Mouse (Mus musculus) cerebellum, adult 11-12 months (tissue): ENCODE measurements around the gene Olfr476.
"Not testable (repeated sequence)": the region's sequence is repeated elsewhere in the genome, so short reads cannot be mapped to it uniquely, and the experiment has no call there.

Experiments
- DNase-seq: peaks from one replicate; pipeline ENCODE4 v3.0.0; 2022

The Olfr476 gene

GRCm38 (mm10) chr7:107964503-107964902 lies at the start of gene Olfr476:
Olfr476 (plus strand) TSS chr7:107964803.
- no peak for DNase-seq

- no peak for DNase-seq
Observed at GRCm38 (mm10) chr7:107930146-107930545, 34.5 kb upstream of the Olfr476 start, which contains the start of gene Olfr473. Olfr473 (plus strand) TSS chr7:107930446.

GRCm38 (mm10) chr7:107952539-107952938 lies 12.1 kb upstream of the Olfr476 start:
- DNase-seq, result not testable (repeated sequence)

GRCm38 (mm10) chr7:107954343-107954742 lies 10.3 kb upstream of the Olfr476 start, which contains the start of gene Olfr474:
Olfr474 (plus strand) TSS chr7:107954643.
- no peak for DNase-seq

- no peak for DNase-seq
Observed at GRCm38 (mm10) chr7:107986393-107986792, 21.8 kb downstream of the Olfr476 start, which contains the start of gene Olfr477. Olfr477 (plus strand) TSS chr7:107986693.

GRCm38 (mm10) chr7:108014256-108014655 lies 49.7 kb downstream of the Olfr476 start:
- DNase-seq, result not testable (repeated sequence)
